Mouse (Mus musculus) layer of hippocampus, postnatal 25 days (tissue): ENCODE measurements around the gene Cbx7. TPM values are rescaled to one million over a fixed set of nuclear protein-coding genes. Genes with fewer than 3 reads are reported as not detected.
A peak's percentile ranks its signal among the peaks of the same experiment; 100 is the strongest.
"Not testable (repeated sequence)": the region's sequence is repeated elsewhere in the genome, so short reads cannot be mapped to it uniquely, and the experiment has no call there.

Experiments used
- DNase-seq, 2 experiments: peaks; one replicate each; pipeline ENCODE4 v3.0.0; 2022; ENCODE audit warnings: mixed read lengths in 2 of 2, low spot score in 1 of 2; ENCODE audit errors: extremely low spot score in 1 of 2
- total RNA-seq, 2 experiments: library from RNA; stranded (reverse); gene quantifications; 2 replicates each; pipeline ENCODE4 v1.2.3; 2021

Gene Cbx7
- total RNA-seq, 2 experiments from 2014 or later, result 32.1 to 35.7 TPM

DNA sequence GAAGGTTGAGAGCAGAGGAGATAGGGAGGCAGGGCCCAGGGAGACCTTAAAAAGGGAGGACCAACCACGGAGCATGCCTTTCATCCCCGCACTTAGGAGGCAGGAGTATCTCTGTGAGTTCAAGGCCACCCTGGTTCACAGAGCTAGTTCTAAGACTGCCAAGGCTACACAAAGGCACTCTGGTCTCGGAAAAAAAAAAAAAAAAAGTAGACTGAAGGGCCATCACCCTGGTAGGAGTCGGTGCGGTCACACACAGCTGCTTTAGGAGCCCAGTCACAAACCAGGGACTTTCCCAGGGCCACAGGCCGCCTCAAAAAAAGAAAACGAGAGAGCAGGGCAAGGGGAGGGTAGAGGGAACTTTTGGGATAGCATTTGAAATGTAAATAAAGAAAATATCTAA lies 70.2 kb downstream of the Cbx7 start:
- no peak for DNase-seq

DNA sequence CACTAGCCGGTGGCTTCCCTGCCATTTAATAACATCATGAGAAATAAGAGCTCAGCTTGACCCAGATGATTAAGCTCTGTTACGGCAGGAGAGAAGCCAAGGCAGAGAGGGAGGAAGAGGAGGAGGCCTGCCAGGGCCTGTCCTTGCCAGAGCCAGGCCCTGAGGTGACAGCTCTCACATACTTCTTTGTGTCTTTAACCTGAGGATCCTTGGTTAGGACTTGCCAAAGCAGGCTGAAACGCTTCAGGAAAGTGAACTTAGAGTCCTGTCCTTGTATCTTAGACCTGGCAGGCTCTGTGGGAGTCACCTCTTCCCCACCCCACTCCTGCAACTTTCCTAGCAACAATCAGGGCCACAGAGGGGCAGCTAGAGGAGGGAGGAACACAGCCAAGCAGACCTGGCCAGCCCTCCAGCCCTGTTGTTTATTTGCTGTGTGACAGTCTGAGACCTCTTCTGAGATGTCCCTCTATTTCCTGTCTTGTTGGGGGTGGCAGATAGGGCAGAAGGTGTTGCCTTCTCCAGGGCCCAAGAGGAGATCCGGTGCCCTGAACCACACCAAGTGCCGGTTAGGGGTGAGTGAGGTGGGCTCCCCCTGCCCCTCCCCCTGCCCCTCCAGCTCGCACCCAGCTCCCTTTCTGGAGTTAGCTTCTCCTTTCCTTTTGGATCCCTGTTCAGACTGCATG lies 71.0 kb downstream of the Cbx7 start:
- no peak for DNase-seq

DNA sequence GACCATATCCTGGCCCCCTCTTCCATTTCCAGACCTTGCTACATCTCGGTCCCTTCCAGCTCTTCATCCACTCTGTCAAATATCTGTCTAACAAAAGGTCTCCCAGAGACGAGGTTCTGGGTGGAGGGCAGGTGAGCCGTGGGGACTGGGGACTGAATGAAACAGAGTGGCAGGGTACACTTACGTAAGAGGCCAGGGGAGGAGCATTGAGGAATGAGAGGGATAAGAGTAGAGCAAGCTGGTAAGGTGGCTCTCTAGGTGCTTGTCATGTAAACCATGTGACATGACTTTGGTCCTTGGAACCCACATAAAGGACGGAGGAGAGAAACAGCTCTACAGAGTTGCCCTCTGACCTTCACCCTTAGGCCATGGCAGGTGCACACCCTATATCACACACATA lies 71.9 kb downstream of the Cbx7 start:
- no peak for DNase-seq

DNA sequence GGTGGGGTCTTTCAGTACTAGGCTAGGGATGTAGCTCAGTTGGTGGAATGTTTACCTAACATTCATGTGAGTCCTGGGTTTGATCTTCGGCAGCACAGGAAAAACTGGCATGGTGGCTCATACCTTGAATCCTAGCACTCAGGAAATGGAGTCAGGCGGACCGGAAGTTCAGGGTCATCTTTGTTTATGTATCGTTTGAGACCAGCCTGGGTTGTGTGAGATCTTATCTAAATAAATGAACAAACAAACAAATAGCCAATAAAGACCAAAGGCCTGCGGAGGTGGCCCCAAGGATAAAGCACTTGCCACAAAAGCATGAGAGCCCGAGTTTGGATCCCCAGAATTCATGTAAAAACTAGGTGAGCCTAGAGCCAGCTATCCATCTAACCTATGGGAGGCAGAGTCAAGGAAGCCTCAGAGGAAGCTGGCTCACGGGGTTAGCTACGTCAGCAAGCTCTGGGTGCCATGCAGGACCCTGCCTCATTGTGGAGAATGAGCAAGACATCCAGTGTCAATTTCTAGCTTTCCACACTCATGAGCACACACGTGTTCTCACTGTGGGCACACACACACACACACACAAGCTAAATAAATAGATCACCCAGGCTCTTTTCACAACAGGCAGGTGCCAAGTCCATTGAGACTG lies 74.7 kb downstream of the Cbx7 start:
- DNase-seq, result no peak

DNA sequence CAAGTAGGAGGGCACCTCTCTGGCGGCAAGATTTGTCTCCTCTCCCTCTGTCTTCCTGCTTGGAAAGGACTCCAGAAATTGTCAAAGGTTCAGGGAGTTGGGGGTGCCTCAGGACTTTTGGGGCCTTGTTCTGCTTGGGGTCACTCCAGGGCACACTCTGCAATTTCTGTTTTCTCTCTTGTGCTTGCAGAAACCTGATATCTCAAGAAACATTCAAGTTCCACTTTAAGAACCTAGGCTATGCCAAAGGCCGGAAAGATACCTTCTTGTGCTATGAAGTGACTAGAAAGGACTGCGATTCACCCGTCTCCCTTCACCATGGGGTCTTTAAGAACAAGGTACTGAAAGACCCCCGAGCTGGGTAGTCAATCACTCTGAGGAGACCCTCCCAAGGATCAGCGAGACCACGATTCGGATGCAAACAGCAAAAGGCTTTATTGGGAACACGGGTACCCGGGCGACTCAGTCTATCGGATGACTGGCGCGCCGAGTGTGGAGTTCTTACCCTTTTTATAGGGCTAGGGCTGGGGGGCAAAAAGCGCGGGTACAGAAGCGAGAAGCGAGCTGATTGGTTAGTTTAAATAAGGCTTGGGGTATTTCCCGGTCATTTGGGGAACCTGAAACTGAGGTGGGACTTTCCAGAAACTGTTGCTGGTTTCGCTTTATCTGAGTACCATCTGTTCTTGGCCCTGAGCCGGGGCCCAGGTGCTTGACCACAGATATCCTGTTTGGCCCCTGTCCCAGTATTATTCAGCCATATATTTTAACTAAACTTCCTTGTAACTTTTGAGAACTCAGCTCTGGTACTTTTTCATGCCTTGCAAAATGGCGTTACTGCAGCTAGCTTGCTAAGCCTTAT lies 75.5 kb downstream of the Cbx7 start:
- not testable (repeated sequence) for DNase-seq

DNA sequence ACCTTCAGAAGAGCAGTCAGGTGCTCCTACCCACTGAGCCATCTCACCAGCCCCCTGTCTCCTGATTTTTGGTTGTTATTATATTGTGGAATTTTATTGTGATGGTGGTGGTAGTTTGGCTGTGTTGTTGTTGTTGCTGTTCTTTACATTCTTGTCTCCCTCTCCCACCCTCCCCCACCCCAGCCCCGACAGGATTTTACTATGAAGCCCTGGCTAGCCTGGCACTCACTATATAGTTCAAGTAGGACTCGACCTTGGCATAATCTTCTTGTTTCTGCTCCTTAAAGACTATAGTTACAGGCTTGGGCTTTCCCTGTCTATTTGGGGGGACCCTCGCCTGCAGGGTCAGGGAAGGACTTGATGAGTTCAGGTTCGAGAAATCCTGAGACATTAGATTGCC lies 76.6 kb downstream of the Cbx7 start:
- DNase-seq, result no peak

DNA sequence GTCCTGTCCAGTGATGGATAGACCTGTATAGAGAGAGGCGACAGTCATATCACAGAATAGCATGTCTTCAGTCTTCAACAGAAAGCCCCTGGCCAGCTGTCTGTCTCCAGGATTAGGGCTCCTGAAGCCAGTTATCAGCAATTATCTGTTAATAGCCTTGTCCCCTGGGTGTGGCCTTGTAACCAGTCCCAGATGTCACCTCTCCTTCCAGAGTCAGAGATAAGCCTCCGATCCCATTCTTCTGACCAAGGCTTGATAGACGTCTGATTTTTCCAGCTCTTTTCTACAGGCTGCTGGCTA lies 77.1 kb downstream of the Cbx7 start:
- no peak for DNase-seq

DNA sequence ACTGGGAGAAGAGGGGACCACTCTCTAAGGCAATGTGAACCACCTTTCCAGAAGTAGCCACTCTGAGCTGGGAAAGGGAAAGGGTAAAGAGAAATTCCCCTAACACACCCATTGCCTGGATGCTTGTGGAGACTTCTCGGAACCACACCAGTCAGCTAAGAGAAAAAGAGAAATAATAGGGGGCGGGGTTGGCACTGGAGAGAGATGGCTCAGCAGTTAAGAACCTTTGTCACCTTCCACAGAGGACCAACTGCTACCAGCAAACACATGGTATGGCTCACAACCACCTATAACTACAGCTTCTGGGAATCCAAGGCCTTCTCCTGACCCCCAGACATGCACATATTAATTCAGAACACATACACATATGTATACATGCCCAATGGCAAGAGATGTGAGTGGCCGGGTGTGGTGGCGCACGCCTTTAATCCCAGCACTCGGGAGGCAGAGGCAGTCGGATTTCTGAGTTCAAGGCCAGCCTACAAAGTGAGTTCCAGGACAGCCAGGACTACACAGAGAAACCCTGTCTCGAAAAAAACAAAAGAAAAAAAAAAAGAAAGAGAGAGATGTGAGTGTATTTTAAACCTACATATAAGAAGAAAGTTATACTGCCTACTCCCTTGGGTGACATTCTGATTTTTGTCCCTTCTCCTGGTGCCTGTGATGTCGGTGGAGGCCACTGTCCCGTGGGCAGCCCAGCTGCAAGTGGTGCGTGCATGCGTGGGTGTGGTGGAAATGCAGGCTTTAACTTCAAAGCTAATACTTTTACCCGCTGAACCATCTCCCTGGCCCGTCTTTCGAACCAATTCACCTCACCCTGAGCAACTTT lies 77.7 kb downstream of the Cbx7 start:
- DNase-seq, result no peak

DNA sequence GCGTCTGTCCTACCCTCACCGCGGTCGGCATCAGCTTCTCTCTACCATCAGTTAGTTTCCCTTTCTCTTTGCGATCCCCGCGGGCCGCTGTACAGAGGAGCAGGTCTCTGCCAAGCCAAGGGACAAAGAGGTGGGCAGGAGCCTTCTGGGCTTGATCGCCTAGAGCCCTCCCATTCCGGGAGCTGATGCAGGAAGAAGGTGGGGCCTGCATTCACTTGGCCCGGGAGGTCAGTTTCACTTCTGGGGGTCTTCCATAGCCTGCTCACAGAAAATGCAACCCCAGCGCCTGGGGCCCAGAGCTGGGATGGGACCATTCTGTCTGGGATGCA lies 78.7 kb downstream of the Cbx7 start:
- DNase-seq, result no peak

DNA sequence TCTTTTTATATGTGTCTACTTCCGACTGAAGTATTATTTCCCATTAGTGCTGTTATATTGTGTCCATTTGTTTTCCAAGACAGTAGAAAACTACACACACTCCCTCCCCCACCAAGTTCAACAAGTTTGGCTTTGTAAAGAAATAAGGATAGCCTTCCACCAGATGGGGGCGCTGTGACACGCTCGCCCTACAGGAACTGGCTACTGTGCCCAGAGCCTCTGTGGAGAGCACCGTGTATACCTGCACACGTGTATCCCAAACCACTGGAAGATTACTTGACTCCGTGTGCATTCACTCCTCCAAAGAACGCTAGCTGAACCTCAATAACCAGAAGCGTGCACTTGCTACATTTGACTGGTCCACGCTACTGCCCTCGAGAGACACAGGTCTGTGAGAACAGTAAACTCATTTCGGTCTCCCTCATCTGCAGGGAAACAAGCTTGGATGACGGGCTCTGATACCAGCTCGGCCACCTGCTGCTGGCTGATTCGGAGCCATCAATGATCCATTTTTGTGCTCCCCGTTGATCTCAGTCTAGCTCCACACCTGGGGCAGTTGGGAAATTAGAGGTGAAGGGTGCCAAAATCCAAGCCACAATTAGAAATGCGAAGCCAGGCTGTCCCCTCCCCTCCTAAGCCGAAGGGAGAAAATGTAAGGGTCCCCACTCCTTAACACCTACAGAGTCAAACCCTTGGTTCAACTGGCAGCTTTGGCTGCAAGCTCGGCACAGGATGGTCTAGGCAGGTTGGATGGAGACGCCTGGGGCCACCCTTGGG lies 79.3 kb downstream of the Cbx7 start, which contains the start of gene Apobec3:
Apobec3 (plus strand) TSS at position 224 of the 777 bp plus-strand sequence.
- peak in 1 of 2 experiments; percentile 70 for DNase-seq

DNA sequence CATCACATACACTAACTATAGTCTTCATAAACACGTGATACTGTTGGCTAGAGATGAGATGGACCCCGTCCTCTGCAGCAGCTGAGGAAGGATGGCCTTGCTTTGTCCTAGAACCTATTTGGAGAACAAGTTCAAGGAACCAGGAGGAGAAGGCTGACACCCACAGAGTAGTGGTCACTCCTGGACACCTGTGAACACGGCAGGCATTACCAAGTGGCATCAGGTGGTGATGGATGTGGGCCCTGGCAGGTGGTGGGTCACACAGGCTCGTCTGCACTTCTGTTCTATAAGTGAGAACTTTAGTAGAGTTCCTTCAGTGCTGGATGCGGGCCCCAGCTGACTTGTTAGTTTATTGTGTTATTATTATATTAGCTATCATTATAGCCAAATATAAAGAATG lies 86.1 kb downstream of the Cbx7 start:
- DNase-seq, result no peak

DNA sequence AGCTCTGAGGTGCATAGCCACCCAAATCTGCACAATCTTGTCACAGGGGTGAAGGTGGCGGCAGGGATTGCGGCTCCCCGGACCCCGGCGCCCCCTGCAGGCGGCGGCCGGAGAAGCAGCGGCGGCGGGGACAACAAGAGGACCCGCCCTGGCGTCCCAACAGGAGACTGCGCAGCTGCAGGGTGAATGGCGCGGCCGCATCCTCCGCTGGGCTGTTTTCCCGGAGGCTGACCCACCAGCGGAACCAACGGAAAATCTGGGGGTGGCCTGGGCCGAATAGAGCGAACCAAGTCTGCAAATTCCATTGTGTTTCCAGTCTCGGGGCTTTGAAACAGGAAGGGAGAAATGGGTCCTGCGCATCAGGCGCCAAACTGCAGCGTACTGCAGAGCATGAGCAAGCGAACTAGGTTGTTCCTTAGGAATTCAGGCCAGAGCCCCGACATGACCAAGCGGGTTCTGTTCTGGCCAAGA lies 87.5 kb downstream of the Cbx7 start:
- peak; percentile 96 to 97 for DNase-seq

DNA sequence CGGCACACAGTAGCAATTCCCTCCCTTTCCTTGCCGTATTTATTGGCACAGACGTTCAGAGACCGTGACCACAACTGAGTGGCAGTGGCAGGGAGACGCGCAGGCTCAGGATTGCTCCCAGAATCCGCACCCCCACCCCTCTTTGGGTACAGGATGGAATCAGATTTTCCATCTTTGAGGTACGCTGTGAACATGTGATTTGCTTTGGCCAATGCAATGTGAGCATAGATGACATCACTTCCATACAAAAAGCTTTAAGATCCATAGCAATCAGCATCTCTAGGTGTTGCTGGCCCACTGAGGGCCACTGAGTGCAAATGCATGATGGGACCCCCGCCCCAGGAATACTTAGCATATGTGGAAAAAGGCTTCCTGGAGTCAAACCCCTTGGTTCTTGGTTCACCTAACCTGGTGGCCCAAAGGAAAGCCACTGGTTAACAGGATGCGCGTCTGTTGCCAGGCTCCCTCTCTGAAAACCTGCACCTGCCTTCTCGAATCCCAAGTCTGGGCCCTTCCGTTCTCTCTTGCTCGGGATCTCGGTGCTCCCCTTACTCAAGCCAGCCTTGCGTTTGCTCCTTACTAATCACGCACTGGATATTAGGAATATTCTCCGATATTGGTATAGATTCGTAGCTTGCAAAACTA lies 88.2 kb downstream of the Cbx7 start:
- peak; percentile 43 to 56 for DNase-seq

DNA sequence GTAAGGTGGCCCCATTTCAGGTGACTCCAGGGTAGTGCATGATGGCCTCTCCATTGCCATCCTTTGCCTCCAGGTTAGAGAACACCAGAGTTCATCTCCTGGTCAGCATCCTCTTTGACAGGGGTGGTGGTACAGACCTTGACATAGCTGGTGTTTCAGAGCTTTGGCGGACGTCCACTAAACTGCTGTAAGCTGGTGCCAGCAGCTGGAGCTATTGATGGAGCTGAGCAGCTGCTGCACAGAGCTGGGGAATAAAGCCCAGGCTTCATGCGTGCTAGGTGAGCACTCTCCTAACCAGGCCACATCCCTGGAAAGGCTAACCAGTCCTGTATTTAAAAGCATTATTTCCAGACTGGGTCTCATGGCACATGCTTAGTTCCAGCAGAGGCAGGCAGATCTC lies 90.4 kb downstream of the Cbx7 start:
- DNase-seq, result no peak

DNA sequence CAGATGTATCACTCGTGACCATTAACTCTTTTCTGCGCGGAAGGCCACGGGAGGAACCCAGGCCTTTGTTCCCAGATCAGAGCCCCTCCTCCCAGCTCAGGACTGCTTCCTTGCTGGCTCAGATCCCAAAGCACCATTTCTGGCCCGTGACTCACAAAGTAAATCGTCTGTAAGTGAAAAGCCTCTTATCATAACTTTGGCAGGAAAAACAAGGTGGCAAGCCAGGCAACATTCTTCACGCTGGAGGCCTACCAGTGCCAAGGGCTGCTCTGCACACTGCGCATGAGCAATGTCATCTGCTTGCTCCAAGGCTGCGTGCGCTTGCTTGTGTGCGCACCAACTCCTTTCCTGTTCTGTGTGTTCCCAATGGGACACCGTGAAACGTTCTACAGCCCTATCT lies 91.6 kb downstream of the Cbx7 start:
- DNase-seq, result peak; percentile 33 to 50

DNA sequence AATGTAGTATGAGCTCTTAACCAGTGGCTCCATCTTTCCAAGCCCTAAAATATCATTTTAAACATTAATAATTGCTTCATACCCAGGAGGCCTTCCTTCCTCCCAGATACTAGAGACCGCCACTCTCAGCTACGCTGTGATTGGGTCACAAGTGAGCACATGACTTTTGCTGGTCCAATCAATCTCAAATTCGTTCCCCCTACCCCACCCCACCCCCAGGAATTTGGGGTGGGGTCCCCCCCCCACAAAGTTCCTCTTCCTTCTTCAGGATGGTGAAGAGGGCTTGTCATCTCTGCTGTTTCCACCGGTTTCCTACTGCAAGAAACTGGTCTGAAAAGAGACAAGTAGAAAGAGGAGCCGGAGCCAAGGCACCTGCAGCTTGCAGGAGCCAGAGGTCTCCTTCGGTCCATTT lies 92.2 kb downstream of the Cbx7 start:
- no peak for DNase-seq

DNA sequence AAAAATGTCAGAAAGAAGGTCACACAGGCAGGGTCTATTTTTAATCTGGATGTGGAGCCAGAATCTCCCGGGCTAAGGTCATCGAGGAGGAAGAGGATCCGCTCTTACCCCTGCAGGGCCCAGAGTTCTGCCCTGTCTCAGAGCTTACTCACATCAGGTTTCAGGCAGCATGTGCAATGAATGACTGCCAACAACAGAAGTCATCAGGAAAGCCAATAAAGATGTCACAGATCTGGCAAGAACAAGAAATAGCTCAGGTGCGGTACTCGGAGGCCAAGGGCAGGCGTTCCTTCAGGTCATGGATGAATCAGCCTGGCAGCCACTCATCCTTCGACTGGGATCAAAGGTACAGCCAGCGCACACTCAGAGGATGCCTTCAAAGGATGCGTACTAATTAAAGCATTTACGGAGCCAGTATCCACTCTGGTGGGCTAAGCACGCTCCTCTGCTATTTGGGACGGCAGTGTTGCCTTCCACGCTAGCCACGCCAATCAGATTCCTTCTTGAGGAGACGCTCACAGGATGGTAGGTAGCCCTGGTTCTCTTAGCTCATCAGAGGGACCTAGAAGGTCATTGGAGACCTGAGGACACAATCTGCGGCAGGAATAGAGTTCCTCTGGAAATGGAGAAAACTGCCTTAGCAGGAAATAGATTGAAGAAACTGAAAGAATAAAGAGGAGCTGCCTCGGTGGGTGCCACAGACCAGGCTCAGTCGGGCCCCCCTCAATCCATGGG lies 95.5 kb downstream of the Cbx7 start:
- DNase-seq, result no peak

DNA sequence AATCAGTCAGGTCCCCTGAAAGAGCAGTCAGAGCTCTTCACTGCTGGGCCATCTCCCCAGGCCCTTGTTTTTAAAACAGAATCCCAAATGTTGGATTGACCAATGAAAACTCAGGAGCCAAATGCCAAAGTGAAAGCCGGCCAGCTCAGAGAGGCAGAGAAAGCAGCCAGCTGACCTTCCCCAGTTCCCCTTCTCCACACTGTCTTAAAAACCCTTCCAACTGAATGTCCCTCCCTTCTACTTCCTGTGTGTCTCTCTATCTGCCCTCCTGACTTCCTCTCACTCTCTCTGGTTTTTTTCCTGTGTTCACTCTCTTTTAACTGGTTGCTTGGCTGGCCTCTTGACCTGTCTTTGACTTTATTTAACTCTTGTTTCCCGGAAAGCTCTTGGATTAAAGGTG lies 96.9 kb downstream of the Cbx7 start:
- no peak for DNase-seq

DNA sequence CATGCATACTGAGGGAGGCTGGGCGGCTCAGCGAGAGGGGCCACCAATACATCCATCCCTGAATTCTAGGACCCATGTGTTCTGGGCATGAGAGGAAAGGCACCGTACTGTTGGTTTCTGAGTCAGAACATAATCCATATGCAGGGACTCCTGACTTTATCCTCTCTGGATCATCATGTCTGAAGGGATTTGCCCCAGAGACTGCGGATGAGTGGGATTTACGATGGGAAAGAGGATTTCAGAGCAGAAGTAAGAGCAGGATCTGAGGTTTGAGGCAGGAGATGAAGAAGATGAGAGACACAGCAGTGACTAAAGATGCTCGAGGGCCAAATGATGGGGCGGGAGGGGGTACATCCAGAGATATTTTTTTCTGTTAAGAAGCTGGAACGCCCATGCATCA lies 97.4 kb downstream of the Cbx7 start:
- no peak for DNase-seq
